Mouse (Mus musculus) spleen, postnatal 4 days (tissue): ENCODE measurements around the gene Recql5.
"Not testable (repeated sequence)": the region's sequence is repeated elsewhere in the genome, so short reads cannot be mapped to it uniquely, and the experiment has no call there.

Experiments
- DNase-seq, 2 experiments: peaks; one replicate each; pipeline ENCODE4 v3.0.0; 2022; ENCODE audit warnings: low spot score in 2 of 2

Gene Recql5

GRCm38 (mm10) chr11:115863895-115864294 lies 69.4 kb downstream of the Recql5 start:
- no peak for DNase-seq

- peak; percentile 87 to 96 for DNase-seq
Observed at GRCm38 (mm10) chr11:115859143-115859945, 73.9 kb downstream of the Recql5 start.

- DNase-seq, result no peak
Observed at GRCm38 (mm10) chr11:115858354-115858753, 74.9 kb downstream of the Recql5 start, which contains the start of gene Myo15b. Gene Myo15b (plus strand): TSS chr11:115858406.

- DNase-seq, result no peak
Observed at GRCm38 (mm10) chr11:115857936-115858335, 75.3 kb downstream of the Recql5 start.

GRCm38 (mm10) chr11:115857146-115857545 lies 76.1 kb downstream of the Recql5 start:
- DNase-seq, result not testable (repeated sequence)

GRCm38 (mm10) chr11:115854674-115855073 lies 78.6 kb downstream of the Recql5 start:
- DNase-seq, result no peak

GRCm38 (mm10) chr11:115845819-115846218 lies 87.5 kb downstream of the Recql5 start:
- no peak for DNase-seq

- DNase-seq, result no peak
Observed at GRCm38 (mm10) chr11:115844240-115844639, 89.0 kb downstream of the Recql5 start.

GRCm38 (mm10) chr11:115843891-115844239 lies 89.4 kb downstream of the Recql5 start:
- no peak for DNase-seq

GRCm38 (mm10) chr11:115843141-115843890 lies 90.0 kb downstream of the Recql5 start:
- no peak for DNase-seq
